Comparison of ENCODE assay signal across 14 mouse cellular contexts in genomic region chr17:48474282-48474681, GRCm38 (mm10). TPM values are rescaled to one million over a fixed set of nuclear protein-coding genes. Genes with fewer than 3 reads are reported as not detected.
"Had no signal": no experiment of that assay in that cellular context is flagged by ENCODE, and none has a peak within 500 bp of the region (broad histone marks: within the 10 kb centered on the region; RNA-seq: fewer than 3 reads in every experiment).

No protein-coding gene starts in this region.

RNA-seq across cellular contexts. Expression of gene Unc5cl, which starts 19.6 kb away (rescaled TPM):
- total RNA-seq: forebrain, postnatal 0 days; gastrocnemius, adult 18-20 months; gastrocnemius, adult 2 months; gastrocnemius, adult 8-10 months; gastrocnemius, postnatal 10 days; gastrocnemius, postnatal 14 days; gastrocnemius, postnatal 25 days; gastrocnemius, postnatal 36 days; gastrocnemius, postnatal 4 days had no signal
- polyA plus RNA-seq: embryonic facial prominence, embryonic 15.5 days had no signal

RNA-seq across cellular contexts. Expression of gene Tspo2, which starts 23.0 kb away (rescaled TPM):
- total RNA-seq: forebrain, postnatal 0 days; gastrocnemius, adult 18-20 months; gastrocnemius, adult 2 months; gastrocnemius, adult 8-10 months; gastrocnemius, postnatal 25 days; gastrocnemius, postnatal 36 days had no signal
- polyA plus RNA-seq: forebrain, embryonic 10.5 days; frontal cortex, adult 2 months had no signal

RNA-seq across cellular contexts. Expression of gene Apobec2, which starts 41.6 kb away (rescaled TPM):
- total RNA-seq: granulocyte monocyte progenitor cell, adult 5-6 weeks had no signal
- polyA plus RNA-seq: erythroblast, embryonic 14.5 days had no signal
